Mouse (Mus musculus) cerebellum, adult 2 months (tissue): Measurements from ENCODE around the gene Sfrp2.

Source experiments
- CTCF ChIP-seq: fragments of 200-500 bp; IDR thresholded peaks from 2 replicates; pipeline ENCODE4 v1.5.1; 2011; ENCODE audit warnings: low read depth, mild to moderate bottlenecking, control low read depth, low read length, moderate library complexity, borderline replicate concordance; ENCODE audit not compliant: insufficient read depth
- POLR2A ChIP-seq: fragments of 200-500 bp; IDR thresholded peaks from 2 replicates; pipeline ENCODE4 v1.6.1; 2011; ENCODE audit warnings: low read length, control low read depth, borderline replicate concordance; ENCODE audit not compliant: insufficient read depth

DNA sequence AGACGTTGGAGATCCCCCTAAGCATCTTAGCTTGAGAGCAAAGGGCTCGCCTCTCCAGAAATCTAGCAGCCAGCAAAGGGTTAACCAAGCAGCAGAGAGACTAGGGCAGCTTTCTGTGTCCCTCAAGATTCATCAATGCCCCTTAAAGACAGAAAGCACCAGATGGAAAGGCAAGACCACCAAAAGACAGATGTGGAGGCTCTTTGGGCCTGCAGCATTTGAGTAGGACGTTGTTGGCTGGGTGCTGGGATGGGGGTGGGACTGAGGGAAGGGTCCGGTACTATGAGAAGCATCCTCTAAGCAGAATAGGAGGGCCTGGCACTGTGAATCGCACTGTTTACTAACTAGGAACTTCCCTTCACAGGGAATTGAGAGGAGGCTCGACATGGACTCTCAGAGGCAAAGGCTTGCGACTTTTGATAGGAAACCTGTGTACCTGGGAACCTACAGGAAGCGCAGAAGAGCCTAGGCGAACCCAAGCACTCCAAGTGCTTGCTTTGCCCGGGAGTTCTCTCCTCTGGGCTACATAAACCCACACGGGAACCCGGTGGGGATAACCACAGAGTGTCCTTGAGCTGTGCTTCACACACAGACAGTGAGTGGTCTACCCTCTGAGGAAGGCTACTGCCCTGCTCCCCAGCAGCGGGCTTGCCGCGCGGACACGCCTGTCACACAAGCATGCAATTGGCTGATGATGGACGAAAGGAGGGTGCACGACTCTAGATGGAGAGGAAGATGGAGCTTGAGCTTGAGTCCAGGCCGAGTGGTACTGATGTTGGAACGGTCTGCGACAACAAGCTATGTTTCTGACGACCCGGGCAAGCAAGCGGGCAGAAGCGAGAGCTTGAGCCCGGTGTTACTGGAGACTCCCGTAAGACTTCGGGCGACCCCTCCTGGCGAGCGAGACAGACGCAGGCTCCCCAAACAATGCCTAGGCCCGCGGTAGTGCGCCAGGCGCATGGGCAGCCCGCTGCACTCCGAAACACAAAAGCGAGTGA lies 2.3 kb upstream of the Sfrp2 start:
- TF ChIP-seq POLR2A (no peak), CTCF (peak; percentile 38; the same call in 1 of the 2 replicates)
